Mouse (Mus musculus) liver, embryonic 14.5 days (tissue): ENCODE results near the gene Fgd6.

Experiments used
- CTCF ChIP-seq: IDR thresholded peaks from 2 replicates; pipeline ENCODE4 v1.5.1; 2016; ENCODE audit warnings: antibody characterized with exemption, low read depth, control low read depth
- EP300 ChIP-seq: IDR thresholded peaks from 2 replicates; pipeline ENCODE4 v1.6.1; 2016; ENCODE audit warnings: antibody characterized with exemption, low read depth

DNA sequence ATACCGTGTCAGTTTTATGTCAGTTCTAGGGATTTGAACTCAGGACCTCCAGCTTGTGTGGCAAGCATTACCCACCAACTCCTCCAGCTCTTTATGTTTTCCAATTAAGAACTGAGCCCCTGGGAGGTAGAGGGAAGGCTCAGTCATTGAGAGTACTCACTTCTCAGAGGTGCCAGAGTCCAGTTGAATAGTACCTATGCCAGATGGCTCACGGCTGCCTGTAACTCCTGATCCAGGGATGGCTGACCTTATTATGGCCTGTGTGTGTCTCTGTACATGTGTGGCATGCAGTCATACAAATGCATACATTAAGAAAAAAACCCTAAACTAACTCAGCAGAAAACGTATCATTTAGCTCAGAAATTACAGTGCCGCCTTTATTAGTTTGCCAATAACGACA lies 14.9 kb downstream of the Fgd6 start:
- TF ChIP-seq CTCF = no peak
- TF ChIP-seq EP300 = no peak
